Mouse (Mus musculus) stomach, embryonic 14.5 days (tissue): Measurements from ENCODE around the gene Dhrs1. TPM values are rescaled to one million over a fixed set of nuclear protein-coding genes. Genes with fewer than 3 reads are reported as not detected.

Experiments used
- ATAC-seq: fragments of 200-750 bp; cut with Nextera tagmentation; 2 replicates; pipeline ENCODE4 v1.8.0; 2017; ENCODE audit warnings: low read depth, moderate TSS enrichment; ENCODE audit not compliant: insufficient number of reproducible peaks, insufficient read depth, low FRiP score
- H3K27ac ChIP-seq: fragments of 300-500 bp; sonication (generic); 2 replicates; pipeline ENCODE4 v1.5.1; 2014; ENCODE audit warnings: mild to moderate bottlenecking, low read length, moderate library complexity, mixed read lengths
- H3K27me3 ChIP-seq: fragments of 300-500 bp; sonication (generic); 2 replicates; pipeline ENCODE4 v1.6.1; 2014; ENCODE audit warnings: low read length, control low read depth, mixed read lengths; ENCODE audit not compliant: control insufficient read depth, insufficient read depth
- H3K36me3 ChIP-seq: fragments of 300-500 bp; sonication (generic); 2 replicates; pipeline ENCODE4 v1.6.1; 2014; ENCODE audit warnings: mild to moderate bottlenecking, control low read depth, low read length, moderate library complexity, mixed read lengths; ENCODE audit not compliant: control insufficient read depth, insufficient read depth
- H3K4me1 ChIP-seq: fragments of 300-500 bp; sonication (generic); 2 replicates; pipeline ENCODE4 v1.6.1; 2014; ENCODE audit warnings: low read length, control low read depth, mixed read lengths; ENCODE audit not compliant: control insufficient read depth, insufficient read depth
- H3K4me2 ChIP-seq: fragments of 300-500 bp; sonication (generic); replicated peaks from 2 replicates; pipeline ENCODE4 v1.6.1; 2014; ENCODE audit warnings: low read depth, low read length, control low read depth
- H3K4me3 ChIP-seq: fragments of 300-500 bp; sonication (generic); 2 replicates; pipeline ENCODE4 v1.5.1; 2014; ENCODE audit warnings: low read depth, low read length, control low read depth
- H3K9ac ChIP-seq: fragments of 300-500 bp; sonication (generic); replicated peaks from 2 replicates; pipeline ENCODE4 v1.6.1; 2014; ENCODE audit warnings: low read depth, mild to moderate bottlenecking, control low read depth, low read length, moderate library complexity, mixed read lengths
- H3K9me3 ChIP-seq: fragments of 300-500 bp; sonication (generic); 2 replicates; pipeline ENCODE4 v1.6.1; 2016; ENCODE audit warnings: low read depth, low read length, control low read depth; ENCODE audit not compliant: control insufficient read depth
- WGBS: fragments of 180-500 bp; shearing (Covaris S2); extraction: QIAGEN DNeasy Blood & Tissue Kit; methylation state at CpG from one replicate; pipeline ENCODE4 v1.1.7; 2014; 5-methylcytosine and 5-hydroxymethylcytosine counted together
- polyA plus RNA-seq: library from polyadenylated mRNA; unstranded; fragments of >200 nt; fragmentation: Nextera tagmentation; extraction: Ambion mirVana; gene quantifications from 2 replicates; pipeline ENCODE4 v1.2.1, GENCODE M21; 2014

The Dhrs1 gene
- polyA plus RNA-seq, 1 experiment from 2014 or later, result 83.0 TPM

DNA sequence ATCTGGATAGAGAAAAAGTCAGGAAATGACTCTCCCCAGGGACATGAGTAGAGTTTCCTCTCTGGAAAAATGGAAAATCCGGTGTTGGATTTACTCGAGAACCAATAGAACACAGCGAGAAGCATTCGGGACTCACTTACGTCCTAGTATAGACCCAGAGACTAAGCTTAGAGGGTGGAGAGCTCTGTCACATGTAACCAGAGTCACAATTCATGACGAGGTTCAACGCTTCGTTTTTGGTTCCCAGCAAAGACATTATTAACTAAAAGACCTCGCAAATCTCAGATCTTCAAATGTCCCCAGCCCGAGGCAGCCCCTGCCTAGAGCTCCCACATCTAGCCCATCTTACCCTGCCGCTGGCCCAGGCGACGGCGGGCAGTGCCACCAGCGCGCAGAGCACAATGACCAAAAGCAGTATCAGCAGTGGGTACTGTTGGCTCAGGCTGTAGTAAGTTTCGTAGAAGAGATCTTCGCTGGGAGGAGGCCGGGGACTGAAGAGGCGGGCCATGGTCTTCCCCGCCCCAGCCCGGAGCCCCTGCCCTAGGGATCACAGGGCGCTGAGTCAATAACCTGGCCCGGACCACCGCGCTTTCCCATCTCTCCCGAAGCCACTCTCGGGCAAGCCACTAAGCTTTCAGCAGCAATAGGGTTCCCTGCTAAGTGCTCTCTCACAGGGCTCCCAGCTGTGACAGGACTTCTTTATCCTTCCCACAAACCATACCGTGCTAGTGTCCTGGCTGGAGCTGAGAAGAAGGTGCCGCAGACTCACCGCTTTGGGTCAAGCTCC is 37.9 kb upstream of the Dhrs1 start:
- H3K9ac ChIP-seq, result no peak overlapping the region

DNA sequence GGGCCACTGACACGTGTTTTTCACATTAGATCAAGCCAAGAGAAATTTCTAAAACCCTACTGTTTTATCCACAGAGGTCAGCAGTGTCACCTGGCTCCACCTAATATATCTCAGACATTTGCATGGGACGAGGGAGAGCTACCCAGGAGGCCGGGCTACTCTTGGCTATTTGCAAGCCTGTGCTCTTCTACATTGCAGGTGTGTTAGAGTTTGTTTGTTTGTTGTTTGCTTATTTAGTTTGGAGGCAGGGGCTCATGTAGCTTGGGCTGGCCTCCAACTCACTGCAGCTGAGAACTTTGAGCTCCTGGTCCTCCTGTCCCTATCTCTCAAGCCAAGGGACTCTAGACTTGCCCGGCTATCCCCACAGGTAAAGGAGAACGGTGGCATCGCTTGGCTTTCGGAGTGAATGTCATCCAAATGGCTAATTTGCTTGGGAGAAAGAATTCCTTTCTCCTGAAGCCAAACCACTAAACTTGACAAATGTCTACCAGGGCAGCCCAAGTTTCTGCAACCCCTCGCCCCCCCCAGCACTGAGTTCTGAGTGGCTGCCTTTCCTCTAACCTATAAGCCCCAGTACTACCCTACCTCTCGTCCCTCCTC is 37.0 kb upstream of the Dhrs1 start:
- no peaks in the 10 kb centered on the region for H3K9me3 ChIP-seq
- H3K36me3 ChIP-seq, result no peaks in the 10 kb centered on the region
- peaks cover 17% of the 10 kb centered on the region for H3K4me1 ChIP-seq
- H3K27ac ChIP-seq, result peak overlapping the region; percentile 27; the same call in 1 of the 2 replicates
- peak overlapping the region; percentile 78 for H3K4me2 ChIP-seq
- H3K4me3 ChIP-seq, result peak overlapping the region; percentile 40; the same call in 1 of the 2 replicates
- no peak overlapping the region for H3K9ac ChIP-seq
- H3K27me3 ChIP-seq, result no peaks in the 10 kb centered on the region; the same call in 1 of the 2 replicates
- no peak for ATAC-seq
- 59% methylated on average over 9 of the region's 9 CpGs for WGBS

More for the DNA sequence above, 37.9 kb upstream of the Dhrs1 start:
- Histone ChIP-seq H3K4me3 (peak overlapping the region; percentile 40), H3K9me3 (no peaks in the 10 kb centered on the region), H3K36me3 (no peaks in the 10 kb centered on the region), H3K4me2 (peak overlapping the region; percentile 78), H3K27ac (peak overlapping the region; percentile 58; the same call in 1 of the 2 replicates), H3K27me3 (peaks cover 6% of the 10 kb centered on the region), H3K4me1 (peaks cover 19% of the 10 kb centered on the region; the same call in 1 of the 2 replicates)
- no peak for ATAC-seq
- WGBS, result 4% methylated on average over 31 of the region's 31 CpGs

DNA sequence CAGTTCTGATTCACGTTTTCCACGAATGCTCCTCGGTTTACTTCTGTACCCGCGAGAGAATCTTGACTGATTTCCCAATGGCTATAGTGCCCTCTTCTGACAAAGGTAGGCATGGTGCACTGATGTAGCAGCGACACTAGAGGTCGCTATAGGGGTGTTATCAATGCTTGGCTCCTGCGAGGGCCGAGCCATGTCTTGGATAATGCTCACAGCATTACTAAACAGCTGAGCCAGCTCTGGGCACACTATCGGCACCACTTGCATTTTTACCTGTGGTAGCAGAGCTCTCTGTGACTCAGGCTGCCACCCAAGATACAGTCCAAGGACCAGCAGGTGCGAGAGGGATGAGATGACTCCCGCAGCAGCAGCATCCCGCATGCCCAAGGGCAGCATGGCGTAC is 35.8 kb upstream of the Dhrs1 start:
- Histone ChIP-seq H3K9ac (no peak overlapping the region), H3K36me3 (no peaks in the 10 kb centered on the region), H3K4me2 (0 out of 2 replicates have a peak overlapping the region, but pooled peaks have one; percentile 26), H3K4me1 (peaks cover 20% of the 10 kb centered on the region), H3K4me3 (0 out of 2 replicates have a peak overlapping the region, but pooled peaks have one; percentile 6), H3K27ac (no peak overlapping the region), H3K9me3 (no peaks in the 10 kb centered on the region), H3K27me3 (no peaks in the 10 kb centered on the region; the same call in 1 of the 2 replicates)
- WGBS, result 19% methylated on average over 14 of the region's 14 CpGs
- ATAC-seq, result peak; percentile 35; the same call in 1 of the 2 replicates

DNA sequence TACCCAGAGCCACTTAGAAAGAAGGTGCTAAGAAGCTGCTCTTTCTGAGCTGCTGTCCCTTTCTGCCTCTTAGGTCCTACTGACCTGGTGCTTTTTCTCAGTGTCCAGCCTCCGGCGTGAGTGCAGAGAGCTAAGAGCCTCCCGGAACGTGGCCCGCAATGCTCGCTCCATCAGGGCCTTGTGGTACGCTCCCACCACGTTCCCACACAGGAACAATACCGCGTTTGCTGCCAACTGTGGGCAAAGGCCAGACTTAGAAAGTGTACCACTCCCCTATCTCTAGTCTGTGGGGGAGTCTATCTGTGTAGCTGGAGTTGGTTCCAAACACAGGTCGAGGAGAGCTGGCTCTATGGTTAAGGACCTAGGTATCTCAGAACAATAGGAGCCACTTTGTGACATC is 35.2 kb upstream of the Dhrs1 start:
- H3K9me3 ChIP-seq, result no peaks in the 10 kb centered on the region
- H3K36me3 ChIP-seq, result no peaks in the 10 kb centered on the region
- no peak overlapping the region for H3K27ac ChIP-seq
- ATAC-seq, result no peak
- no peak overlapping the region for H3K9ac ChIP-seq
- no peak overlapping the region for H3K4me2 ChIP-seq
- H3K4me3 ChIP-seq, result no peak overlapping the region
- H3K27me3 ChIP-seq, result no peaks in the 10 kb centered on the region; the same call in 1 of the 2 replicates
- 82% methylated on average over 11 of the region's 11 CpGs for WGBS
- H3K4me1 ChIP-seq, result peaks cover 20% of the 10 kb centered on the region

DNA sequence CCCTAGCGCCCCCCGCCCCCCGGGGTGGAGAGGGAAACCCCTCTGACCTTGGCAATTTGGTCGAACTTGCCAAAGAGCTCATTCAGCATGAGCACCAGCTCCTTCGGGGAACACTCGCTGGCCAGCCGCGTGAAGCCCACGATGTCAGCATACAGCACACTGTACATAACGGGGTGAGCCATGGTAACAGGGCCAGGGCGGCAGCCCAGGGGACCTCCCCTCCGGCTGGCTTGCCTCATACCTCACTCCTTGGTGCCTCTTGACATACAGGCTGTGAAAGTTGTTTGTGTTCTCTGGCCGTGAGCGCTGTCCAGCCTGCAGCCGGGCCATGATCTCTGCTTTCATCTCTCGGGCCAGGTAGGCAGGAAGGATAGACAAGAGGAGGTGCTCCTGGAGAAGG is 34.2 kb upstream of the Dhrs1 start:
- Histone ChIP-seq H3K27me3 (no peaks in the 10 kb centered on the region), H3K4me3 (no peak overlapping the region), H3K9me3 (no peaks in the 10 kb centered on the region), H3K9ac (no peak overlapping the region), H3K27ac (no peak overlapping the region), H3K36me3 (no peaks in the 10 kb centered on the region), H3K4me2 (no peak overlapping the region), H3K4me1 (peaks cover 20% of the 10 kb centered on the region)
- no peak for ATAC-seq
- WGBS, result 53% methylated on average over 16 of the region's 16 CpGs

DNA sequence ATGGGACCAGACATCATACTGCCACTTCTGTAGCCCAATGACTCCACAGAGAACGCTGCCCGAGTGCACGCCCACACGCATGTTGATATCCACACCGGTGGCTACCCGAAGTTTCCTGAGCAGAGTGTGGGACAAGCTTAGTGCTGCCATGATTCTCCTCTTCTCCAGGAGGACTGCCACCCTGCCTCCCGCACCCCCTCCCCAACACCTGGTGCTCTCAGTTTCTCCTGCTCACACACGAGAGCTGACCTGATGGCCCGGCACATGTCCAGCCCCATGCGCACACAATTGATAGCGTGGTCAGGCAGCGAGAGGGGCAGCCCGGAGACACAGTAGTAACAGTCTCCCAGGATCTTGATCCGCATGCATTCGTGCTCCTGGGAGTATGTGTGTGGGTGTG is 33.2 kb upstream of the Dhrs1 start:
- Histone ChIP-seq H3K9me3 (no peaks in the 10 kb centered on the region), H3K27me3 (no peaks in the 10 kb centered on the region), H3K9ac (no peak overlapping the region), H3K4me1 (peaks cover 19% of the 10 kb centered on the region), H3K4me2 (no peak overlapping the region), H3K36me3 (no peaks in the 10 kb centered on the region), H3K27ac (no peak overlapping the region), H3K4me3 (no peak overlapping the region)
- no peak for ATAC-seq
- WGBS, result 87% methylated on average over 15 of the region's 15 CpGs

DNA sequence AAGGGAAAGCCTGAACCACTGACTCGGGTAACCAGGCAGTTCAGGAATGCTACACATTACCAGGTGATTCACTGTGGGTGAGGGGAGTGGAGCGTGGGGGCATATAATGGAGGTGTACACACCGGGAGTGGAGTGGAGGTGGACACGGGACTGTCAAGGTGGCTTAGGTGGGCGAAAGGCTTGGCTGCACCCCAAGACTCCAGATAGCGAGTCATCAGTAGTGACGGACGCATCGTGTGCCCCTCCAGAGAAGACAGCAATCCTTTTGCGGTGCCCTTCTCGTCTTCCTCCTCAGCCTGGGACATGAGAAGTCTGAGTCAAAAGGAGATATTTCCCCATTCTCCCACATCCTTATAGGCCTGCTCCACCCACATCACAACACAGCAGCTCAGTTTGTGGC is 32.3 kb upstream of the Dhrs1 start:
- Histone ChIP-seq H3K27ac (no peak overlapping the region), H3K4me2 (no peak overlapping the region), H3K9ac (no peak overlapping the region), H3K4me3 (no peak overlapping the region), H3K4me1 (peaks cover 10% of the 10 kb centered on the region), H3K36me3 (no peaks in the 10 kb centered on the region), H3K27me3 (no peaks in the 10 kb centered on the region), H3K9me3 (no peaks in the 10 kb centered on the region)
- WGBS, result 83% methylated on average over 11 of the region's 11 CpGs
- ATAC-seq, result no peak

DNA sequence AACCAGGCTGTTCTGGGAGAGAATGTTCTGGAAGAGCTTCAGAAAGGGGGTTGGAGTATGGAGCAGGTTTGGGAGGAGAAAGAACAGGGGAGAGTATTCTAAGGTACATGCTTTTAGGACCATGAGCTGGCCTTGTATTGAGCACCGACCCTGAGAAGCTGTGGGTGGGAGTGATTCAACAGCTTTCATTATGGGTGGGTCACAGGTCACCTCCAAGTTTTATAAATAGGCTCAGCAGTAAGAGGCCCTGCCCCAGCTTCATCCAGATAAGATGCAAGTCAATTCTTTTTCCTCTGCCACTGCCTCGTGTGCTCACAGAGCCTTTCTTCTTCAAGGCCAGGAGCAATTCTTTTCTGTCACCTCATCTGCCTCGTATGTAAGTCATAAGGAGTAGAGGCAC is 31.7 kb upstream of the Dhrs1 start:
- no peaks in the 10 kb centered on the region for H3K9me3 ChIP-seq
- WGBS, result 12% methylated on average over 3 of the region's 3 CpGs
- H3K27ac ChIP-seq, result no peak overlapping the region
- no peaks in the 10 kb centered on the region for H3K36me3 ChIP-seq
- no peak for ATAC-seq
- H3K4me1 ChIP-seq, result peaks cover 5% of the 10 kb centered on the region
- H3K9ac ChIP-seq, result no peak overlapping the region
- no peak overlapping the region for H3K4me3 ChIP-seq
- H3K4me2 ChIP-seq, result no peak overlapping the region
- H3K27me3 ChIP-seq, result no peaks in the 10 kb centered on the region
